Mouse (Mus musculus) CD4-positive naive resting alpha-beta T cell, adult 57 days (primary cell): ENCODE results near the gene Rhbdl1. TPM values are rescaled to one million over a fixed set of nuclear protein-coding genes. Genes with fewer than 3 reads are reported as not detected.

Experiments
- total RNA-seq: library from RNA; stranded (reverse); gene quantifications from one replicate; pipeline ENCODE4 v1.2.4, GENCODE M21; 2023

The Rhbdl1 gene
- total RNA-seq, 1 experiment from 2014 or later: 11.7 TPM

Other genes starting within 250 kb of the Rhbdl1 start
- not detected for gene Gng13, start 120.1 kb downstream of the Rhbdl1 start, total RNA-seq
- gene Chtf18, start 109.9 kb downstream of the Rhbdl1 start, total RNA-seq: 7.2 TPM
- gene Rpusd1, start 109.6 kb downstream of the Rhbdl1 start, total RNA-seq: 5.6 TPM
- gene Mslnl, start 101.3 kb downstream of the Rhbdl1 start, total RNA-seq: not detected
- gene Msln, start 82.9 kb downstream of the Rhbdl1 start, total RNA-seq: 2.0 TPM
- gene Narfl, start 63.5 kb downstream of the Rhbdl1 start, total RNA-seq: 18.2 TPM
- gene Haghl, start 51.6 kb downstream of the Rhbdl1 start, total RNA-seq: 28.0 TPM
- gene Ccdc78, start 50.7 kb downstream of the Rhbdl1 start, total RNA-seq: not detected
- gene Fam173a, start 44.4 kb downstream of the Rhbdl1 start, total RNA-seq: 56.0 TPM
- gene AC134908.4, start 41.6 kb downstream of the Rhbdl1 start, total RNA-seq: not detected
- 22.5 TPM for gene Metrn, start 40.2 kb downstream of the Rhbdl1 start, total RNA-seq
- gene Fbxl16, start 28.2 kb downstream of the Rhbdl1 start, total RNA-seq: not detected
- gene Wdr24, start 13.7 kb downstream of the Rhbdl1 start, total RNA-seq: 19.9 TPM
- 32.6 TPM for gene Jmjd8, start 8.4 kb downstream of the Rhbdl1 start, total RNA-seq
- 74.2 TPM for gene Stub1, start 3.9 kb downstream of the Rhbdl1 start, total RNA-seq
- 11.6 TPM for gene Gm20683, start 4.5 kb upstream of the Rhbdl1 start, total RNA-seq
- gene Rhot2, start 7.6 kb upstream of the Rhbdl1 start, total RNA-seq: 77.4 TPM
- 28.6 TPM for gene Wdr90, start 24.2 kb upstream of the Rhbdl1 start, total RNA-seq
- 3.6 TPM for gene Mcrip2, start 31.5 kb upstream of the Rhbdl1 start, total RNA-seq
- gene Mettl26, start 37.8 kb upstream of the Rhbdl1 start, total RNA-seq: 29.1 TPM
- gene Wfikkn1, start 43.6 kb upstream of the Rhbdl1 start, total RNA-seq: 9.4 TPM
- 22.2 TPM for gene Rab40c, start 82.4 kb upstream of the Rhbdl1 start, total RNA-seq
- 56.0 TPM for gene Pigq, start 107.6 kb upstream of the Rhbdl1 start, total RNA-seq
- gene Nhlrc4, start 107.7 kb upstream of the Rhbdl1 start, total RNA-seq: not detected
- not detected for gene A930017K11Rik, start 115.3 kb upstream of the Rhbdl1 start, total RNA-seq
- gene Capn15, start 148.5 kb upstream of the Rhbdl1 start, total RNA-seq: 40.8 TPM
- gene Rab11fip3, start 232.3 kb upstream of the Rhbdl1 start, total RNA-seq: 22.1 TPM